Mouse (Mus musculus) MEL (cell line): ENCODE results near the gene Vwf. TPM values are rescaled to one million over a fixed set of nuclear protein-coding genes. Genes with fewer than 3 reads are reported as not detected.

ENCODE experiments used
- DNase-seq: peaks from one replicate; pipeline ENCODE4 v3.0.0; 2011; ENCODE audit warnings: low read depth, low spot score
- H3K27ac ChIP-seq: 2 replicates; pipeline ENCODE4 v1.5.1; 2012; ENCODE audit warnings: low read depth, mild to moderate bottlenecking, control low read depth, low read length, moderate library complexity; ENCODE audit not compliant: control insufficient read depth
- H3K27me3 ChIP-seq, 2 experiments: fragments of 150-350 bp in 1 of 2; sonication (generic) in 1 of 2; 2 replicates each; pipeline ENCODE4 v1.6.1; 2012; ENCODE audit warnings: low read length in 2 of 2, mild to moderate bottlenecking in 2 of 2, improper control_type of control experiment in 1 of 2, moderate library complexity in 1 of 2; ENCODE audit not compliant: insufficient read depth in 2 of 2, control insufficient read depth in 1 of 2
- H3K36me3 ChIP-seq, 2 experiments: 2 replicates each; pipeline ENCODE4 v1.6.1; 2012 to 2014; ENCODE audit warnings: low read length in 2 of 2, improper control_type of control experiment in 1 of 2, inconsistent platforms in 1 of 2, mild to moderate bottlenecking in 1 of 2; ENCODE audit not compliant: insufficient read depth in 2 of 2, control insufficient read depth in 1 of 2
- H3K4me1 ChIP-seq, 2 experiments: fragments of 150-350 bp in 1 of 2; sonication (generic) in 1 of 2; 2 replicates each; pipeline ENCODE4 v1.6.1; 2012; ENCODE audit warnings: low read length in 2 of 2, improper control_type of control experiment in 1 of 2, mild to moderate bottlenecking in 1 of 2; ENCODE audit not compliant: insufficient read depth in 2 of 2, control insufficient read depth in 1 of 2
- H3K4me3 ChIP-seq, 2 experiments: fragments of 150-350 bp in 1 of 2; sonication (generic) in 1 of 2; 2 replicates each; pipeline ENCODE4 v1.5.1; 2012; ENCODE audit warnings: low read depth in 2 of 2, low read length in 2 of 2, mild to moderate bottlenecking in 2 of 2, moderate library complexity in 2 of 2, control low read depth in 1 of 2, improper control_type of control experiment in 1 of 2; ENCODE audit not compliant: control insufficient read depth in 1 of 2, insufficient read depth in 1 of 2
- H3K79me2 ChIP-seq: 2 replicates; pipeline ENCODE4 v1.6.1; 2012; ENCODE audit warnings: mild to moderate bottlenecking, low read length, moderate library complexity; ENCODE audit not compliant: control insufficient read depth, poor library complexity, insufficient read depth
- H3K9ac ChIP-seq: 2 replicates; pipeline ENCODE4 v1.6.1; 2012; ENCODE audit warnings: low read depth, mild to moderate bottlenecking, control low read depth, low read length, moderate library complexity; ENCODE audit not compliant: control insufficient read depth, poor library complexity, severe bottlenecking
- H3K9me3 ChIP-seq: fragments of 150-350 bp; sonication (generic); replicated peaks from 2 replicates; pipeline ENCODE4 v1.6.1; 2012; ENCODE audit warnings: mild to moderate bottlenecking, low read length, improper control_type of control experiment, moderate library complexity; ENCODE audit not compliant: insufficient read depth
- CHD2 ChIP-seq: IDR thresholded peaks from 2 replicates; pipeline ENCODE4 v1.6.1; 2011; ENCODE audit warnings: low read length, improper control_type of control experiment
- CTCF ChIP-seq, 3 experiments: IDR thresholded peaks in 2 of 3; conservative IDR thresholded peaks in 1 of 3; 2 replicates each; pipeline ENCODE4 v1.5.1; 2011 to 2012; ENCODE audit warnings: low read length in 3 of 3, low read depth in 2 of 3, mild to moderate bottlenecking in 2 of 3, improper control_type of control experiment in 1 of 3, inconsistent platforms in 1 of 3, mixed read lengths in 1 of 3, moderate library complexity in 1 of 3; ENCODE audit not compliant: control insufficient read depth in 1 of 3, insufficient read depth in 1 of 3, poor library complexity in 1 of 3, severe bottlenecking in 1 of 3
- ELF1 ChIP-seq: IDR thresholded peaks from 2 replicates; pipeline ENCODE4 v1.6.1; 2014; ENCODE audit warnings: low read depth, mild to moderate bottlenecking, inconsistent platforms, low read length, improper control_type of control experiment, moderate library complexity
- EP300 ChIP-seq, 2 experiments: IDR thresholded peaks; 2 replicates each; pipeline ENCODE4 v1.6.1; 2011; ENCODE audit warnings: improper control_type of control experiment in 2 of 2, low read length in 2 of 2, low read depth in 1 of 2, mild to moderate bottlenecking in 1 of 2
- ETS1 ChIP-seq: IDR thresholded peaks from 2 replicates; pipeline ENCODE4 v1.6.1; 2012; ENCODE audit warnings: low read depth, mild to moderate bottlenecking, inconsistent platforms, low read length, improper control_type of control experiment, moderate library complexity
- GATA1 ChIP-seq: IDR thresholded peaks from 2 replicates; pipeline ENCODE4 v1.6.1; 2011; ENCODE audit warnings: low read depth, low read length, improper control_type of control experiment
- HCFC1 ChIP-seq: IDR thresholded peaks from 2 replicates; pipeline ENCODE4 v1.6.1; 2012; ENCODE audit warnings: low read depth, mild to moderate bottlenecking, inconsistent platforms, low read length, improper control_type of control experiment, moderate library complexity
- KAT2A ChIP-seq: conservative IDR thresholded peaks from 2 replicates; pipeline ENCODE4 v1.6.1; 2012; ENCODE audit warnings: low read depth, low read length, improper control_type of control experiment, inconsistent platforms
- MAFK ChIP-seq: IDR thresholded peaks from 2 replicates; pipeline ENCODE4 v1.6.1; 2011; ENCODE audit warnings: low read depth, mild to moderate bottlenecking, low read length, improper control_type of control experiment, borderline replicate concordance
- MAX ChIP-seq: IDR thresholded peaks from 2 replicates; pipeline ENCODE4 v1.6.1; 2011; ENCODE audit warnings: low read length, improper control_type of control experiment
- MAZ ChIP-seq: IDR thresholded peaks from 2 replicates; pipeline ENCODE4 v1.6.1; 2012; ENCODE audit warnings: low read depth, mild to moderate bottlenecking, inconsistent platforms, low read length, improper control_type of control experiment
- NRF1 ChIP-seq: IDR thresholded peaks from 2 replicates; pipeline ENCODE4 v1.6.1; 2014; ENCODE audit warnings: low read depth, mild to moderate bottlenecking, inconsistent platforms, low read length, improper control_type of control experiment, moderate library complexity; ENCODE audit not compliant: poor library complexity, insufficient read depth, severe bottlenecking
- POLR2A ChIP-seq, 2 experiments: IDR thresholded peaks; 2 replicates each; pipeline ENCODE4 v1.6.1; 2011 to 2012; ENCODE audit warnings: low read length in 2 of 2, mild to moderate bottlenecking in 2 of 2, control low read depth in 1 of 2, improper control_type of control experiment in 1 of 2, low read depth in 1 of 2, moderate library complexity in 1 of 2; ENCODE audit not compliant: control insufficient read depth in 1 of 2, insufficient read depth in 1 of 2, poor library complexity in 1 of 2
- POLR2AphosphoS2 ChIP-seq: IDR thresholded peaks from 2 replicates; pipeline ENCODE4 v1.6.1; 2011; ENCODE audit warnings: low read length, improper control_type of control experiment
- POLR2AphosphoS5 ChIP-seq: IDR thresholded peaks from 2 replicates; pipeline ENCODE4 v1.6.1; 2012; ENCODE audit warnings: low read depth, borderline replicate concordance, mild to moderate bottlenecking, inconsistent platforms, low read length, moderate library complexity, mixed read lengths
- RCOR1 ChIP-seq: IDR thresholded peaks from 2 replicates; pipeline ENCODE4 v1.6.1; 2012; ENCODE audit warnings: low read depth, mild to moderate bottlenecking, inconsistent platforms, low read length, improper control_type of control experiment
- SIN3A ChIP-seq: IDR thresholded peaks from 2 replicates; pipeline ENCODE4 v1.6.1; 2012; ENCODE audit warnings: low read length, improper control_type of control experiment, inconsistent platforms
- SMC3 ChIP-seq: IDR thresholded peaks from 2 replicates; pipeline ENCODE4 v1.6.1; 2011; ENCODE audit warnings: low read depth, low read length, improper control_type of control experiment
- TAL1 ChIP-seq: IDR thresholded peaks from 2 replicates; pipeline ENCODE4 v1.6.1; 2012; ENCODE audit warnings: mild to moderate bottlenecking, inconsistent platforms, low read length, moderate library complexity, mixed read lengths
- TCF12 ChIP-seq: IDR thresholded peaks from 2 replicates; pipeline ENCODE4 v1.6.1; 2014; ENCODE audit warnings: low read depth, mild to moderate bottlenecking, inconsistent platforms, low read length, improper control_type of control experiment, moderate library complexity
- UBTF ChIP-seq: IDR thresholded peaks from 2 replicates; pipeline ENCODE4 v1.6.1; 2012; ENCODE audit warnings: low read depth, mild to moderate bottlenecking, inconsistent platforms, low read length, improper control_type of control experiment, moderate library complexity, borderline replicate concordance; ENCODE audit not compliant: insufficient read depth
- USF1 ChIP-seq: IDR thresholded peaks from 2 replicates; pipeline ENCODE4 v1.6.1; 2014; ENCODE audit warnings: low read depth, mild to moderate bottlenecking, inconsistent platforms, low read length, improper control_type of control experiment, moderate library complexity
- polyA plus RNA-seq, 2 experiments: library from polyadenylated mRNA; stranded (reverse) in 1 of 2; unstranded in 1 of 2; fragments of >175 nt in 1 of 2; fragments of >200 nt in 1 of 2; gene quantifications; 2 replicates each; pipeline versions ENCODE4 v1.2.1 to v1.2.4; 2012; ENCODE audit warnings: low replicate concordance in 2 of 2, low read depth in 1 of 2; ENCODE audit not compliant: insufficient read length in 2 of 2, insufficient read depth in 1 of 2, missing spikeins in 1 of 2
- total RNA-seq: library from RNA; depleted of rRNA; stranded (reverse); fragments of 300-350 nt; gene quantifications from 2 replicates; pipeline ENCODE4 v1.2.3, GENCODE M21; 2012

Vwf gene
- total and polyA plus RNA-seq, 3 experiments = 0.29 to 0.42 TPM; not detected in 1

GRCm38 (mm10) chr6:125561521-125561920, 14.9 kb downstream of the Vwf start:
- Histone ChIP-seq H3K27me3 (no peaks in the 10 kb centered on the region), H3K79me2 (no peaks in the 10 kb centered on the region), H3K27ac (no peak overlapping the region), H3K36me3 (peaks cover 0 to 11% of the 10 kb centered on the region in 2 experiments; a peak in 2 of 4 replicates), H3K9ac (no peak overlapping the region), H3K4me1 (peaks cover 3 to 19% of the 10 kb centered on the region in 2 experiments), H3K9me3 (no peaks in the 10 kb centered on the region)
- no peak for DNase-seq
- TF ChIP-seq UBTF = no peak
- TF ChIP-seq POLR2AphosphoS2 = no peak
- no peak for TF ChIP-seq HCFC1
- TF ChIP-seq MAX = no peak
- no peak for TF ChIP-seq CHD2
- TF ChIP-seq CTCF (IDR thresholded peaks at IDR 0.05 in 2 of 3, conservative IDR thresholded peaks at IDR 0.05 in 1 of 3; ENCODE audit: control insufficient read depth in 1 of 3, insufficient read depth in 1 of 3, low read depth in 2 of 3, low read length in 3 of 3, poor library complexity in 1 of 3, severe bottlenecking in 1 of 3) = no peak
- TF ChIP-seq ELF1 = no peak
- TF ChIP-seq GATA1 = no peak
- no peak for TF ChIP-seq NRF1
- no peak for TF ChIP-seq KAT2A
- no peak for TF ChIP-seq SMC3
- TF ChIP-seq TCF12 = no peak
- no peak for TF ChIP-seq USF1
- TF ChIP-seq POLR2AphosphoS5 = no peak
- TF ChIP-seq RCOR1 = no peak
- TF ChIP-seq, all 39 proteins: peak for 0
- H3K4me3 ChIP-seq = no peak overlapping the region

DNA sequence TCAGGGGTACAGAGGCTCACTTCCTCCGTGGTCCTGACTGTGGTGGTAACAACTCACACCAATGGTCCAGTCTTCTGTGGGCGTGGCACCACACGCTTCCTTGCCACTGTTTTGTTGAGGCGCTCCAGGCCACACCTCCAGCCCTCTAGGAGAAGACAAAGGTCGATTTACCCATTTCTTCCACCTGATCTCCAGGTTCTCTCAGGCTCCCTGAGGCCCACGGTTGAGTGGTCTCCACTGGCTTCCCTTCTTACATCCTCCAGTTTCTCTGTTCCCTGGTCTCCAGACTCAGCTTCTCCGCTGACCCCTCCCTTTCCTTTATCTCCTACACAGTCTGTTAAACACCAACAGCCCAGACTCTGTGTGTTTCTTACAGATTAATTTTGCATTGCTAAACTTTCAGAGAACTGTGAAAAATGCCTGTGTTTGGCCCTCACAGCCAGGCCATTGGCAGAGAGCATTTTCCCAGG, 18.3 kb downstream of the Vwf start:
- H3K27me3 ChIP-seq = no peaks in the 10 kb centered on the region
- H3K27ac ChIP-seq = peak overlapping the region; percentile 78
- TF ChIP-seq GATA1 = peak; percentile 96
- TF ChIP-seq MAX = no peak
- peak; percentile 85 to 90 for TF ChIP-seq EP300 (IDR thresholded peaks at IDR 0.05; ENCODE audit: low read depth in 1 of 2, low read length in 2 of 2)
- no peak for TF ChIP-seq UBTF
- peak; percentile 5; the same call in 1 of the 2 replicates for TF ChIP-seq RCOR1
- TF ChIP-seq TAL1 = peak; percentile 91
- TF ChIP-seq MAFK = peak; percentile 62; the same call in 1 of the 2 replicates
- TF ChIP-seq POLR2A (IDR thresholded peaks at IDR 0.05; ENCODE audit: control insufficient read depth in 1 of 2, insufficient read depth in 1 of 2, low read depth in 1 of 2, low read length in 2 of 2, poor library complexity in 1 of 2) = no peak
- TF ChIP-seq ETS1 = peak; percentile 83
- peak; percentile 97 for TF ChIP-seq TCF12
- peak; percentile 91 for TF ChIP-seq MAZ
- TF ChIP-seq SMC3 = no peak
- TF ChIP-seq SIN3A = 0 out of 2 replicates have a peak, but pooled peaks have one; percentile 39
- TF ChIP-seq NRF1 = no peak
- no peak overlapping the region for H3K4me3 ChIP-seq
- H3K9me3 ChIP-seq = no peaks in the 10 kb centered on the region
- DNase-seq = peak; percentile 70
- H3K9ac ChIP-seq = no peak overlapping the region
- no peaks in the 10 kb centered on the region for H3K79me2 ChIP-seq
- peaks cover 14 to 35% of the 10 kb centered on the region in 2 experiments for H3K4me1 ChIP-seq
- peaks cover 0 to 18% of the 10 kb centered on the region in 2 experiments; a peak in 2 of 4 replicates for H3K36me3 ChIP-seq
